Mouse (Mus musculus): ENCODE results near the gene Thrap3.

The Thrap3 gene

DNA sequence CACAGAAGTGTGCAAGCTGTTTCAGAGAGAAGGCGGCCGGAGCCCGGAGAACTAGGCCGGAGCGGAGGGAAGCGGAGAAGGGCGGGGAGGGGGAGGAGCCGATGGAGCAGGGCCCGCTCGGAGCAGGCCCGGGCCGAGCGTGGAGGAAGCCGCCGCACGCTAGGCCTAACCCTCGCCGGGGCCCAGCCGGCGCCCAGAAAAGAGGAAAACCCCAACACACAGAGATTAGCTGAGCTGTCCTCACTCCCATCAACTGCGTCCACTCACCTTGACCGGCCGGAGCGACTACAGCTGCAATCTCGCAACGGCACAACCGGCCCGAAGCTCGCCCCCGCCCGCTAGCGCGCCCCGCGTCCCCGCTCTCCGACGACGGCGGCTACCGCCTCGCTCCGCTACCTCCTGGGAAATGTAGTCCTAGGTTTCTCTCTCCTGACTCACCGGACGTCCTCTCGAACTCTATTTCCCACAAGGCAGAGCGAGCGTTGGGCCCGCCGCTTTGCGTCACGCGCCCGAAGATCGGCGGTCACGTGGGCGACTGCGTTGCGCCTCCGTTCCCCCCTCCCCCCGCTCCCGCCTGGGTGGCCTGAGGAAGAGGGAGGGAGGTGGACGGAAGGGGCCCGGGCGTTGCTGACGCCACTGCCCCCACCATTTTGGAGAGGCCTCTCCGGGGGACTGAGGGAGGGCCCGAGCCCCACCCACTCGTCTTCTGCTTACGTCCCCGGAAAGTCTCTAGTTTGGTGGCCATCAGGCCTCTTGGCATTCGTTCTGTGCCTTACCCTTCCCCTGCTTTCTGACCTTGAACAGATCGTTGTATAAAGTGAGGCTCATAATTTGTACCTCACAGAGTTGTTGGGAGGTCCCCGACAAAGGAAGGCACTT is at the start of gene Thrap3:
TSS of gene Thrap3 (minus strand) at position 458 of the 879 bp plus-strand sequence.
- peak; percentile 95 to 99 for DNase-seq (ENCODE audit: low spot score in 2 of 2)

- no peak for DNase-seq (ENCODE audit: low spot score in 2 of 2)
Measured at GRCm38 (mm10) chr4:126251655-126252254, 49.2 kb upstream of the Thrap3 start.

DNA sequence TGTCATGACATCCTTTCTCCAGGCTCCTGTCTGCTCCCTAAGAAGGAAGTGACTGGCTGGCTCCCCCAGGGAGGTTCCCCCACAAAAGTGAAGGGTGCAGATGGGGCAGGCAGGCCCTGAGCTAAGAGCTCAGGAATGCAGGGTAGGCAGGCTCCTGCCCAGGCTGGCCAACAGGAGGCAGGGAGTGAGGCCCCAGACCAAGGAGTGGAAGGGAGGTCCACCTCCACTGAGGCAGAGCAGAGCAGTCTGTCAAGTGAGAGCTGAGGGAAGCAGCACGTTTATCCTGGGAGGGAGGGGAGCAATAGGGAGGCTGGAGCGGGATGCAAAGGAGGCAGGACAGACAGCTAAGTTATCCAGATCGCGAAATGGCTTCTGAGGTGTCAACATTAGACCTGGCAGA is 48.1 kb upstream of the Thrap3 start:
- no peak for DNase-seq (ENCODE audit: low spot score in 2 of 2)

DNA sequence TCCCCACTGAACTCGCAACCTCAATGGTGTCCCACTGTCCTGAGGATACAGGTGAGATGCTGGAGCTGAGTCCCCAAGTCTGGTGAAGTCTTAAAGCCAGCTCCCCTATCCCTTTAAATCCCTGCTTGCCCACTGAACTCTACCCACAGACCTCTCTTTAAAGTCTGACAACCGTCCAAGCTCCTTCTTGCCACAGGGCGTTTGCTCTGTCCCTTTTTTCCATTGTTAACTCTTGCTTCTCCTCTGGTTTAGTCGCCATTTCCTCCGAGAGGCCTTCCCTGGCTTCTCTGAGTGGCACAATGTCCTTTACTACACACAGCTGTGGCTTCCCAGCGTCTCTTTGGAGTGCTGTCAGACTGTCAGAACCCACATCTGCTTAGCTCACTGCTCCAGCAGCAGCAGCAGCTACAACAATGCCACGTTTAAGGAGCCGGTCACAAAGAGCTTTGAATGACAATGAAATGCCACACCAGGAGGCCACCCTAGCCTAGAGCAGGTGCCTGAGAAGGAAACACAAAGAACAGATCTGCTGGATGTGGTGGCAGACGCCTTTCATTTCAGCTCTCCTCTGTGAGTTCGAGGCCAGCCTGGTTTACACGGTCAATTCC is 45.8 kb upstream of the Thrap3 start:
- DNase-seq (ENCODE audit: low spot score in 2 of 2) = no peak

- DNase-seq (ENCODE audit: low spot score in 2 of 2) = no peak
Measured at GRCm38 (mm10) chr4:126246202-126246889, 43.8 kb upstream of the Thrap3 start.

DNA sequence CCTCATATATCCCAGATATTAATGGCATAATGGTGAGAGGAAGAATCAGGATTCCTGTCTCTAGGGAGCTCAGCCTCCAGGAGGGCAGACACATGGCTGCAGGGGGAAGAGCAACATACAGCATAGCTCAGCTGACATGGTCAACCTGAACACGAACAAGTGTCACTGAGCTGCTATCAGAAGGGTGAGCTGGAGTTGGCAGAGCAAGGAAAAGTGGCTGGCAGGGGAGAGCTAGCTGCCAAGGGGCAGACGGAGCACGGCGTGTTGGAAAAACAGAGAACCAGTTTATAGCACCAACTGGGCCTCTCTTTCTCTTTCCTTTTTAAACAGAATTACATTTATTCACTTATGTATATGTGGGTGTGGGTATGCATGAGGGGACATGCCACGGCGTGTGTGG is 40.0 kb upstream of the Thrap3 start:
- DNase-seq (ENCODE audit: low spot score in 2 of 2) = no peak

DNA sequence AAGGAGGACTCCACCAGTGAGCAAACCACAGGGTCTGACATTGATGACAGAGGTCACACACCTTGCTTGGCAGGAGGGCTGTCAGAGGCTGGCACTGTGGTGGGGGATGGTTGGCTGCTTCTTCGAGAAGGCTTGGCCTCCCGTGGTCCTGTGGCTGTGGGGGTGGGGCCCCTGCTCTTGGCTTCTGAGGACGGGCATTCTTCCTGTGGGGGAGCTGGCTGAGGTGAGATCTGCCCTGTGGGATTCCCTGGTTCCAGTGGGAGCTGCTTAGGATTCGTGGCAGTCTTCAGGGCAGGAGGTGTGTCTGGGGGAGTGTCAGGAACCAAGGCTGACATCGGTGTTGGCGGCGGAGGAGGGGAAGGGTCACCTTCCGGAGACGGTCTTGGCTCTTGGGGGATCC is 39.4 kb upstream of the Thrap3 start:
- no peak for DNase-seq (ENCODE audit: low spot score in 2 of 2)

DNA sequence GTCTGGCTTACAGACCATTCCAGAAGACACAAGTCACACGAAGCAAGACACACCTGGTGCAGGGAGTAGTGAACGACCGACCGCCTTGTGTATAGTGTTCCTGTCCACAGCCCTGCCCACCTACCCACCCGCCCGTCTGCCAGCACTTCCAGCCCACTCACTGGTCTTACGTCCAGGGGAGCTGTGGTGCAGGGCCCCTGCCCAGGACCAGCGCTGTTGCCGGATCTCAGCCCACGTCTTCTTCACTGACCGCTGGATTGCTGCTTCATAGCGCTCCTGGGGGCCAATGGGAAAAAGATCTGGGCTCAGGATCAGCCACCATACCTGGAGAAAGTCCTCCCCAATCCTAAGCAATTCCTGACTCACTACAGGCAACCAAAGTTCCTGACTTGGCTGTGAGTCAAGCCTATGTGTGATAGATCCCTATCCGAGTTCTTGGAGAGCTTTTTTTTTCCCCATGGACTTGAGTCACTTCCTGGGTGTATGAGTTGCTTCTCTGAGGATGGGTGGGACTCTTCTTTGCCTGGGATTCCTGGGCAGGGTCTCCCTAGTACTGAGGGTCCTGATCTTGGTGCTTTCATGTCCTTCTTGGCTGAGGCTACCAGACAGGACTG is 37.4 kb upstream of the Thrap3 start:
- DNase-seq (ENCODE audit: low spot score in 2 of 2) = no peak

GRCm38 (mm10) chr4:126237721-126238242 is 35.2 kb upstream of the Thrap3 start:
- DNase-seq (ENCODE audit: low spot score in 2 of 2) = no peak

- no peak for DNase-seq (ENCODE audit: low spot score in 2 of 2)
Measured at GRCm38 (mm10) chr4:126236467-126237280, 34.1 kb upstream of the Thrap3 start.

DNA sequence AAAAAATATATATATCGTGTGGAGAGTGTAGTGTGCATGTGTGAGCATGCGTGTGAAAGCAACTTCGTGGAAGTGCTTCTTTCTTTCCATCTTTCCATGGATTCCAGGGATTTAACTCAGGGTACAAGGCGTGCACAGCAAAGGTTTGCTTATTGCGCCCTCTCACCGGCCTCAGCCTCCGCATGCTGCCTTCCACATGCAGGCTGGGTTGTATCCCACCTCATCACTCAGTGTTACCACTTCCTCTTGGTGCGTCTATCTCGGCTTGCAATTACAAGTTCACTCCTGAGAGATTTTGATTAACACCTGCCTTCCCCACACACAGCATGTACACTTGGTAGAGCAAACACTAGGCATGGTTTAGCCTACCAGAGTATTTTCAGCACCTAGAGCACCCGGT is 32.6 kb upstream of the Thrap3 start:
- DNase-seq (ENCODE audit: low spot score in 2 of 2) = no peak

DNA sequence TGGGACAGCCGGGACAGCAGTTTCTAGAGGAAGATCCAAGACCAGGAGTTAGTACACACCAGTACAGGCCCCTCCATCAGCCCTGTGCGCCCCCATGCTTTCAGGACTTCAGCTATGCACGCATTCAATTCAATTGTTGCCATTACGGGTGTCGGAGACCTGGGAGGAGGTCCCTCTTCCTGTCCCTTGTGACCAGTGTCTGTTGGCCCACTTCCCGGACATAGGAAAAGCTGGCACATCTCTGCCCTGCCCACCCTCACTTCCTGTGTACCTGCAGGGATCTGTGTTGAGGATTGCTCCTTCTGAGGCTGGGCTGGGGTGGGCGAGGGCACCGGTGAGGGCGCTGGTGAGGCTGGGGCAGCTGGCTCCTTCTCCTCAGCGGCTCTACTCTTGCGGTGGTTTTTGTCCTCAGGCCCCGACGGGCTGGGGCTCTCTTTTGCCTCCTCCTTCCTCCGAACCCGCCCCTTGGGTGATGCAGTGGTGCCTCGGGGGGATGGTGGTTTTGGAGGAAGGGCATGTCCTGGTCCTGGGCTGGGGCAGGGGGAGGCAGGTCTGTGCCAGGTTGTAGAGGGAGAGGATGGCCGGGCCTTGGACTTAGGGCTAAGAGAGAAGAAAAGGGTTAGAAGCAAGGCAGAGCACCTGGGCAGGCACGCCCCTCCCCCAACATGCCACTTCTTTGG is 32.1 kb upstream of the Thrap3 start:
- DNase-seq (ENCODE audit: low spot score in 2 of 2) = no peak

DNA sequence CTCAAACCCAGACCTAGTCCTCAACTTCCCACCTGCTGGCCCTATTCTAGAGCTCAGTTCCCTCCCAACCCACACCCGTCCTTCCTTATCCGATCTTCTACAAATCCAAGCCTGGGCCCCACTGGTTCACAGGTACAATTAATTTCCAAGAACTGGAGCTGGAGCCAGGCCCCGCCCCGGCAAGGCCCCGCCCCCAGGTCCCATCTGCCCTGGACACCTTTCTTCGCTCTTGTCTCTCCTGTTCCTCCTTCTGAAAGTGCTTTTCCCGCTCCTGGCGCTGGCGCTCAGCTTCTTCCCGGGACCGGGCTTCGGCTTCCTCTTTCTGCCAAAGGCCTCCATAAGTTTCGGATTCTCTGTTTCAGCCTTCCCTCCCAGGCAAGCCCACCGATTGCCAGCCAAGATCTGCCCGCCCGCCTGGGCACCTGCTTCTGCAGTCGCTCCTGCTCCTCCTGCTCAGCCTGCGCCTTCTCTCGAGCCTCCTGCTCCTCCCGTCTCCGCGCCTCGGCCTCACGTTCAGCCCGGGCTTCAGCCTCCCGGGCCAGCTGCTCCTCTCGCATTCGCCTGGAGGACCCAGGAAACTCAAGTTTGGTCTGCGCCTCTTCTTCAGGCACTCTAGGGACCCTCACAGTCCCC is 31.2 kb upstream of the Thrap3 start:
- no peak for DNase-seq (ENCODE audit: low spot score in 2 of 2)

GRCm38 (mm10) chr4:126229900-126230299 is 27.3 kb upstream of the Thrap3 start:
- DNase-seq (ENCODE audit: low spot score in 2 of 2) = no peak

- DNase-seq (ENCODE audit: low spot score in 2 of 2) = no peak
Measured at GRCm38 (mm10) chr4:126228144-126228543, 25.6 kb upstream of the Thrap3 start.

GRCm38 (mm10) chr4:126227077-126227761 is 24.7 kb upstream of the Thrap3 start:
- peak; percentile 88 to 94 for DNase-seq (ENCODE audit: low spot score in 2 of 2)

GRCm38 (mm10) chr4:126226640-126227039 is 24.1 kb upstream of the Thrap3 start:
- no peak for DNase-seq (ENCODE audit: low spot score in 2 of 2)

GRCm38 (mm10) chr4:126222631-126223030 is 20.1 kb upstream of the Thrap3 start:
- DNase-seq (ENCODE audit: low spot score in 2 of 2) = no peak

DNA sequence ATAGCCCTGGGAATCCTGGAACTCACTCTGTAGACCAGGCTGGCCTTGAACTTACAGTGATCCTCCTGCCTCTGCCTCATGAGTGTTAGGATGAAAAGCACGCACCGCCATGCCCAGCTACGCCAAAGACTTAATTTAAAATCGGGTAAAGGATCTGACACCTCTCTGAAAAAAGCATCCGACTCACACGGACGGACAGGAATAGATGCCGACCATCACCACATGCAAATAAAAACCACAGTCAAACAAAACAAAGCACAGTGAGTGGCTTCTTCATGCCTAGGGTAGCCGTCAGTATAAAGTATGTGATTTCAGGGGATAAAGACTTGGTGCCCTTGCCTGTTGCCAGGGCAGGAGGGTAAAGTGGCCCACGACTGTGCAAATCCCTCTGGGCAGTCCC is 17.5 kb upstream of the Thrap3 start:
- DNase-seq (ENCODE audit: low spot score in 2 of 2) = no peak
